Mouse (Mus musculus) liver, postnatal 0 days (tissue): Measurements from ENCODE around the gene S100g. TPM values are rescaled to one million over a fixed set of nuclear protein-coding genes. Genes with fewer than 3 reads are reported as not detected.

Experiments
- ATAC-seq: fragments of 200-750 bp; cut with Nextera tagmentation; 2 replicates; pipeline ENCODE4 v1.8.0; 2017; ENCODE audit warnings: mild to moderate bottlenecking, moderate library complexity
- DNase-seq: peaks from one replicate; pipeline ENCODE4 v3.0.0-alpha.2; 2016
- H3K27ac ChIP-seq: fragments of 300-500 bp; sonication (generic); 2 replicates; pipeline ENCODE4 v1.5.1; 2014; ENCODE audit warnings: antibody characterized with exemption, moderate library complexity, mild to moderate bottlenecking, low read depth
- H3K27me3 ChIP-seq: fragments of 300-500 bp; sonication (generic); 2 replicates; pipeline ENCODE4 v1.6.1; 2014; ENCODE audit warnings: low read length, control low read depth, mixed read lengths; ENCODE audit not compliant: insufficient read depth
- H3K36me3 ChIP-seq: fragments of 300-500 bp; sonication (generic); replicated peaks from 2 replicates; pipeline ENCODE4 v1.6.1; 2014; ENCODE audit warnings: mild to moderate bottlenecking, control low read depth, low read length, moderate library complexity, mixed read lengths; ENCODE audit not compliant: insufficient read depth
- H3K4me1 ChIP-seq: fragments of 300-500 bp; sonication (generic); 2 replicates; pipeline ENCODE4 v1.6.1; 2014; ENCODE audit warnings: antibody characterized with exemption, mild to moderate bottlenecking, control low read depth; ENCODE audit not compliant: insufficient read depth
- H3K4me2 ChIP-seq: fragments of 300-500 bp; sonication (generic); 2 replicates; pipeline ENCODE4 v1.6.1; 2014; ENCODE audit warnings: low read depth, mild to moderate bottlenecking, low read length, moderate library complexity, mixed read lengths
- H3K4me3 ChIP-seq: fragments of 300-500 bp; sonication (generic); 2 replicates; pipeline ENCODE4 v1.5.1; 2014; ENCODE audit warnings: low read depth, low read length
- H3K9ac ChIP-seq: fragments of 300-500 bp; sonication (generic); replicated peaks from 2 replicates; pipeline ENCODE4 v1.6.1; 2014; ENCODE audit warnings: mild to moderate bottlenecking, moderate library complexity
- H3K9me3 ChIP-seq: fragments of 300-500 bp; sonication (generic); 2 replicates; pipeline ENCODE4 v1.6.1; 2016; ENCODE audit warnings: mild to moderate bottlenecking, control low read depth, low read length, mixed read lengths
- CTCF ChIP-seq: sonication (generic); IDR thresholded peaks from 2 replicates; pipeline ENCODE4 v1.5.1; 2016; ENCODE audit warnings: antibody characterized with exemption, low read depth
- EP300 ChIP-seq: IDR thresholded peaks from 2 replicates; pipeline ENCODE4 v1.6.1; 2016; ENCODE audit warnings: antibody characterized with exemption, low read depth, mild to moderate bottlenecking
- WGBS: fragments of 180-500 bp; shearing (Covaris S2); extraction: QIAGEN DNeasy Blood & Tissue Kit; methylation state at CpG from one replicate; pipeline ENCODE4 v1.1.7; 2014; ENCODE audit not compliant: insufficient replicate concordance; 5-methylcytosine and 5-hydroxymethylcytosine counted together
- polyA plus RNA-seq: library from polyadenylated mRNA; unstranded; fragments of >200 nt; fragmentation: Nextera tagmentation; extraction: Ambion mirVana; gene quantifications from 2 replicates; pipeline ENCODE4 v1.2.1, GENCODE M21; 2015

Gene S100g
- polyA plus RNA-seq, 1 experiment from 2014 or later, result 10.9 TPM

GRCm38 (mm10) chrX:162957921-162958320 is 6.5 kb downstream of the S100g start:
- Histone ChIP-seq H3K36me3 (no peaks in the 10 kb centered on the region), H3K4me2 (no peak overlapping the region), H3K27ac (no peak overlapping the region), H3K9ac (no peak overlapping the region), H3K4me3 (no peak overlapping the region), H3K9me3 (no peaks in the 10 kb centered on the region), H3K4me1 (no peaks in the 10 kb centered on the region), H3K27me3 (no peaks in the 10 kb centered on the region)
- ATAC-seq, result no peak
- no peak for DNase-seq
- 76% methylated on average over 3 of the region's 3 CpGs for WGBS
- TF ChIP-seq CTCF, result no peak
- TF ChIP-seq EP300, result no peak

GRCm38 (mm10) chrX:162949811-162950439 is 14.5 kb downstream of the S100g start:
- ATAC-seq (no peak), DNase-seq (peak; percentile 17)
- Histone ChIP-seq H3K4me1 (no peaks in the 10 kb centered on the region), H3K4me3 (no peak overlapping the region), H3K27me3 (no peaks in the 10 kb centered on the region), H3K9me3 (no peaks in the 10 kb centered on the region), H3K9ac (no peak overlapping the region), H3K4me2 (no peak overlapping the region), H3K36me3 (no peaks in the 10 kb centered on the region), H3K27ac (no peak overlapping the region)
- TF ChIP-seq EP300 (no peak), CTCF (peak; percentile 57)
- 28% methylated on average over 3 of the region's 3 CpGs for WGBS

- no peak for ATAC-seq
- WGBS, result 83% methylated on average over 1 of the region's 1 CpGs
- Histone ChIP-seq H3K36me3 (no peaks in the 10 kb centered on the region), H3K4me1 (no peaks in the 10 kb centered on the region), H3K9me3 (no peaks in the 10 kb centered on the region), H3K4me3 (no peak overlapping the region), H3K9ac (no peak overlapping the region), H3K27me3 (no peaks in the 10 kb centered on the region), H3K27ac (no peak overlapping the region), H3K4me2 (no peak overlapping the region)
- TF ChIP-seq EP300, result no peak
- DNase-seq, result no peak
These were observed 22.4 kb downstream of the S100g start for GRCm38 (mm10) chrX:162942027-162942426.

- WGBS, result 63% methylated on average over 2 of the region's 2 CpGs
- peak; percentile 92 for ATAC-seq
These were observed 32.9 kb downstream of the S100g start for GRCm38 (mm10) chrX:162931467-162931866.

GRCm38 (mm10) chrX:162921487-162922125 is 42.8 kb downstream of the S100g start:
- no peak for TF ChIP-seq CTCF
- no peak for TF ChIP-seq EP300
- 66% methylated on average over 8 of the region's 8 CpGs for WGBS
- Histone ChIP-seq H3K4me2 (no peak overlapping the region), H3K27ac (peak overlapping the region; percentile 29; the same call in 1 of the 2 replicates), H3K4me1 (no peaks in the 10 kb centered on the region), H3K36me3 (no peaks in the 10 kb centered on the region; the same call in none of the 2 replicates), H3K27me3 (no peaks in the 10 kb centered on the region), H3K9ac (no peak overlapping the region), H3K9me3 (no peaks in the 10 kb centered on the region), H3K4me3 (no peak overlapping the region; the same call in 1 of the 2 replicates)
- DNase-seq (peak; percentile 14), ATAC-seq (peak; percentile 69)

More at GRCm38 (mm10) chrX:162931467-162931866, 32.9 kb downstream of the S100g start:
- Histone ChIP-seq H3K9ac (no peak overlapping the region), H3K27ac (peak overlapping the region; percentile 67), H3K4me3 (no peak overlapping the region), H3K9me3 (no peaks in the 10 kb centered on the region), H3K36me3 (peaks cover 5% of the 10 kb centered on the region; the same call in 1 of the 2 replicates), H3K4me1 (no peaks in the 10 kb centered on the region), H3K4me2 (no peak overlapping the region), H3K27me3 (no peaks in the 10 kb centered on the region)
- DNase-seq, result no peak
- peak; percentile 43; the same call in 1 of the 2 replicates for TF ChIP-seq EP300
- TF ChIP-seq CTCF, result no peak

- TF ChIP-seq CTCF (peak; percentile 74), EP300 (no peak)
- Histone ChIP-seq H3K9me3 (no peaks in the 10 kb centered on the region), H3K27ac (no peak overlapping the region), H3K4me1 (no peaks in the 10 kb centered on the region), H3K36me3 (no peaks in the 10 kb centered on the region), H3K4me3 (no peak overlapping the region), H3K4me2 (no peak overlapping the region), H3K27me3 (no peaks in the 10 kb centered on the region), H3K9ac (no peak overlapping the region)
- 22% methylated on average over 5 of the region's 5 CpGs for WGBS
- DNase-seq (peak; percentile 57), ATAC-seq (0 out of 2 replicates have a peak, but pooled peaks have one; percentile 54)
These were observed 48.7 kb downstream of the S100g start for GRCm38 (mm10) chrX:162915697-162916096.
